Mouse (Mus musculus) limb, embryonic 14.5 days (tissue): Measurements from ENCODE around the gene Bpifb4. TPM values are rescaled to one million over a fixed set of nuclear protein-coding genes. Genes with fewer than 3 reads are reported as not detected.

Experiments
- ATAC-seq: fragments of 200-750 bp; cut with Nextera tagmentation; 2 replicates; pipeline ENCODE4 v1.8.0; 2017; ENCODE audit warnings: low read depth, moderate number of reproducible peaks, moderate TSS enrichment; ENCODE audit not compliant: low FRiP score
- DNase-seq: peaks from one replicate; pipeline ENCODE4 v3.0.0-alpha.2; 2015; ENCODE audit warnings: low spot score
- H3K27ac ChIP-seq: fragments of 300-500 bp; sonication (generic); replicated peaks from 2 replicates; pipeline ENCODE4 v1.5.1; 2014; ENCODE audit warnings: low read depth, mild to moderate bottlenecking, low read length, moderate library complexity, mixed read lengths
- H3K27me3 ChIP-seq: fragments of 300-500 bp; sonication (generic); 2 replicates; pipeline ENCODE4 v1.6.1; 2014; ENCODE audit warnings: low read length, mixed read lengths; ENCODE audit not compliant: control insufficient read depth, insufficient read depth
- H3K36me3 ChIP-seq: fragments of 300-500 bp; sonication (generic); 2 replicates; pipeline ENCODE4 v1.6.1; 2014; ENCODE audit warnings: mild to moderate bottlenecking, low read length, moderate library complexity, mixed read lengths; ENCODE audit not compliant: control insufficient read depth, insufficient read depth
- H3K4me1 ChIP-seq: fragments of 300-500 bp; sonication (generic); 2 replicates; pipeline ENCODE4 v1.6.1; 2014; ENCODE audit warnings: antibody characterized with exemption, low read length, mixed read lengths; ENCODE audit not compliant: control insufficient read depth, insufficient read depth
- H3K4me2 ChIP-seq: fragments of 300-500 bp; sonication (generic); replicated peaks from 2 replicates; pipeline ENCODE4 v1.6.1; 2014; ENCODE audit warnings: low read depth, mild to moderate bottlenecking, low read length, moderate library complexity; ENCODE audit not compliant: severe bottlenecking
- H3K4me3 ChIP-seq: fragments of 300-500 bp; sonication (generic); replicated peaks from 2 replicates; pipeline ENCODE4 v1.5.1; 2014; ENCODE audit warnings: low read length
- H3K9ac ChIP-seq: fragments of 300-500 bp; sonication (generic); 2 replicates; pipeline ENCODE4 v1.6.1; 2014; ENCODE audit warnings: mild to moderate bottlenecking, low read depth, low read length, moderate library complexity; ENCODE audit not compliant: severe bottlenecking
- H3K9me3 ChIP-seq: fragments of 300-500 bp; sonication (generic); 2 replicates; pipeline ENCODE4 v1.6.1; 2016; ENCODE audit warnings: low read length; ENCODE audit not compliant: control insufficient read depth
- POLR2A ChIP-seq: fragments of 200-500 bp; IDR thresholded peaks from 2 replicates; pipeline ENCODE4 v1.8.0; 2012; ENCODE audit warnings: inconsistent platforms, mild to moderate bottlenecking, moderate library complexity, borderline replicate concordance; ENCODE audit not compliant: insufficient read depth, insufficient read length; ENCODE audit errors: extremely low read depth
- WGBS: fragments of 180-500 bp; shearing (Covaris S2); extraction: QIAGEN DNeasy Blood & Tissue Kit; methylation state at CpG from one replicate; pipeline ENCODE4 v1.1.7; 2014; 5-methylcytosine and 5-hydroxymethylcytosine counted together
- polyA plus RNA-seq, 2 experiments: library from polyadenylated mRNA; depleted of rRNA in 1 of 2; stranded (reverse) in 1 of 2; unstranded in 1 of 2; fragments of >200 nt; fragmentation: Nextera tagmentation in 1 of 2; extraction: Ambion mirVana in 1 of 2; gene quantifications; 2 replicates each; pipeline versions ENCODE4 v1.2.1 to v1.2.3; 2012 to 2014

Gene Bpifb4
- polyA plus RNA-seq, 2 experiments = not detected

GRCm38 (mm10) chr2:154005094-154005493 lies 67.1 kb downstream of the Bpifb4 start:
- Histone ChIP-seq H3K27ac (no peak overlapping the region), H3K4me3 (no peak overlapping the region), H3K36me3 (no peaks in the 10 kb centered on the region), H3K27me3 (no peaks in the 10 kb centered on the region), H3K9me3 (no peaks in the 10 kb centered on the region), H3K4me2 (no peak overlapping the region), H3K9ac (no peak overlapping the region), H3K4me1 (no peaks in the 10 kb centered on the region)
- 83% methylated on average over 1 of the region's 1 CpGs for WGBS
- ATAC-seq = no peak
- TF ChIP-seq POLR2A = no peak
- no peak for DNase-seq

DNA sequence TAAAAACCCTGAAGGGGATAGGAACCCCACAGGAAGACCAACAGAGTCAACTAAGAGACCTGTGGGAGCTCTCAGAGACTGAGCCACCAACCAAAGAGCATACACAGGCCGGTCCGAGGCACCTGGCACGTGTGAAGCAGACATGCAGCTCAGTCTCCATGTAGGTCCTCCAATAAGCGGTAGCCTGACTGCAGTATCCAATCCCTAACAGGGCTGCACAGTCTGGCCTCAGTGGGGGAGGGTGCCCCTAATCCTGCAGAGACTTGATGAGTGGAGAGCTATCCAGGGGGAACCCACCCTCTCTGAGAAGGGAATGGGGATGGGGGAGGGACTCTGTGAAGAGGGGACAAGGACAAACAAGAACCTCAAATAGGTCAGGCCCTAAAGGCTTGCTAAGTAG lies 67.7 kb downstream of the Bpifb4 start:
- DNase-seq (no peak), ATAC-seq (no peak)
- TF ChIP-seq POLR2A = no peak
- WGBS = 73% methylated on average over 4 of the region's 4 CpGs
- H3K27ac ChIP-seq = no peak overlapping the region
- no peaks in the 10 kb centered on the region for H3K9me3 ChIP-seq
- no peaks in the 10 kb centered on the region for H3K27me3 ChIP-seq
- no peaks in the 10 kb centered on the region for H3K4me1 ChIP-seq
- H3K4me2 ChIP-seq = no peak overlapping the region
- H3K36me3 ChIP-seq = no peaks in the 10 kb centered on the region
- no peak overlapping the region for H3K4me3 ChIP-seq
- H3K9ac ChIP-seq = no peak overlapping the region

GRCm38 (mm10) chr2:154006331-154006730 lies 68.3 kb downstream of the Bpifb4 start:
- H3K36me3 ChIP-seq = no peaks in the 10 kb centered on the region
- no peak overlapping the region for H3K4me3 ChIP-seq
- no peak overlapping the region for H3K9ac ChIP-seq
- no peaks in the 10 kb centered on the region for H3K27me3 ChIP-seq
- no peaks in the 10 kb centered on the region for H3K9me3 ChIP-seq
- ATAC-seq (no peak), DNase-seq (no peak)
- TF ChIP-seq POLR2A = no peak
- WGBS = 88% methylated on average over 2 of the region's 2 CpGs
- H3K27ac ChIP-seq = no peak overlapping the region
- no peaks in the 10 kb centered on the region for H3K4me1 ChIP-seq
- H3K4me2 ChIP-seq = no peak overlapping the region

DNA sequence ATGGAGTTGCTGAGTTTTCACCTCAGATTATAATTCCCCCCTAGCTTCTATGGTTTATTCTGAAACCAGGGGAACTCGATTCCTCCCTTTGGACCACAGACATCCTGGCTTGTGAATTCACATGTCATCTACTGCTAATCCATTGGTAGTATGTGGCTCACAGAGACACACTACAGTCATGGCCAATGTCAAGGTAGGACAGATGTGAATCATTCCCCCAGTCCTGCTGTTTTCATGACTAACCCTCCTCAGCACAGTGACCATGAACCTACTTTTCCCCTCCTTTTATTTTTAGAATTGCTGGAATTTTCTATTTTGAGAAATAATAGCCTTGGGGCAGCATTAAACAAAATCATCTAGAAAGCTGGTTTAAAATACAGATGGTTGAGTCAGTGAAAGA lies 69.4 kb downstream of the Bpifb4 start:
- no peaks in the 10 kb centered on the region for H3K36me3 ChIP-seq
- H3K4me2 ChIP-seq = no peak overlapping the region
- WGBS = 88% methylated on average over 1 of the region's 1 CpGs
- H3K27me3 ChIP-seq = no peaks in the 10 kb centered on the region
- no peak overlapping the region for H3K9ac ChIP-seq
- no peak overlapping the region for H3K4me3 ChIP-seq
- H3K9me3 ChIP-seq = no peaks in the 10 kb centered on the region
- no peaks in the 10 kb centered on the region for H3K4me1 ChIP-seq
- no peak for ATAC-seq
- DNase-seq = no peak
- TF ChIP-seq POLR2A = no peak
- no peak overlapping the region for H3K27ac ChIP-seq

GRCm38 (mm10) chr2:154007965-154008364 lies 70.0 kb downstream of the Bpifb4 start, which contains the start of gene Bpifa2:
TSS of gene Bpifa2 (plus strand) at chr2:154008265.
- Histone ChIP-seq H3K4me3 (no peak within 1 kb of the TSS), H3K27me3 (no peaks in the 10 kb centered on the region), H3K36me3 (no peaks in the 10 kb centered on the region), H3K4me2 (no peak within 1 kb of the TSS), H3K9me3 (no peaks in the 10 kb centered on the region), H3K4me1 (no peaks in the 10 kb centered on the region), H3K9ac (no peak within 1 kb of the TSS), H3K27ac (no peak within 1 kb of the TSS)
- TF ChIP-seq POLR2A = no peak
- ATAC-seq = no peak
- DNase-seq = no peak
- 76% methylated on average over 3 of the region's 3 CpGs for WGBS

Other genes starting within 250 kb of the Bpifb4 start
- gene Dnmt3c, start 241.6 kb upstream of the Bpifb4 start, polyA plus RNA-seq (2012; rRNA removed) = 0.06 and 0.10 TPM in 2 replicates
- gene Dnmt3c, start 241.6 kb upstream of the Bpifb4 start, polyA plus RNA-seq (2014; fragmentation: Nextera tagmentation; extraction: Ambion mirVana) = 0.08 and 0.10 TPM in 2 replicates
- 30.2 and 36.1 TPM in 2 replicates for gene Mapre1, start 196.9 kb upstream of the Bpifb4 start, polyA plus RNA-seq (2012; rRNA removed)
- 194 and 203 TPM in 2 replicates for gene Mapre1, start 196.9 kb upstream of the Bpifb4 start, polyA plus RNA-seq (2014; fragmentation: Nextera tagmentation; extraction: Ambion mirVana)
- gene Efcab8, start 158.3 kb upstream of the Bpifb4 start, polyA plus RNA-seq (2012; rRNA removed) = 0.11 and 0.19 TPM in 2 replicates
- gene Efcab8, start 158.3 kb upstream of the Bpifb4 start, polyA plus RNA-seq (2014; fragmentation: Nextera tagmentation; extraction: Ambion mirVana) = 0.06 TPM in 1 of 2 replicates, not detected in the other
- gene Sun5, start 67.1 kb upstream of the Bpifb4 start, polyA plus RNA-seq (2012; rRNA removed) = not detected in 2 replicates
- gene Sun5, start 67.1 kb upstream of the Bpifb4 start, polyA plus RNA-seq (2014; fragmentation: Nextera tagmentation; extraction: Ambion mirVana) = not detected in 2 replicates
- gene Bpifb2, start 63.2 kb upstream of the Bpifb4 start, polyA plus RNA-seq (2012; rRNA removed) = 0.09 and 0.20 TPM in 2 replicates
- not detected in 2 replicates for gene Bpifb2, start 63.2 kb upstream of the Bpifb4 start, polyA plus RNA-seq (2014; fragmentation: Nextera tagmentation; extraction: Ambion mirVana)
- 0.12 TPM in 1 of 2 replicates, not detected in the other for gene Bpifb6, start 37.8 kb upstream of the Bpifb4 start, polyA plus RNA-seq (2012; rRNA removed)
- gene Bpifb6, start 37.8 kb upstream of the Bpifb4 start, polyA plus RNA-seq (2014; fragmentation: Nextera tagmentation; extraction: Ambion mirVana) = not detected in 2 replicates
- gene Bpifb3, start 20.0 kb upstream of the Bpifb4 start, polyA plus RNA-seq (2012; rRNA removed) = not detected in 2 replicates
- not detected in 2 replicates for gene Bpifb3, start 20.0 kb upstream of the Bpifb4 start, polyA plus RNA-seq (2014; fragmentation: Nextera tagmentation; extraction: Ambion mirVana)
- gene Bpifa6, start 36.7 kb downstream of the Bpifb4 start, polyA plus RNA-seq (2012; rRNA removed) = not detected in 2 replicates
- gene Bpifa6, start 36.7 kb downstream of the Bpifb4 start, polyA plus RNA-seq (2014; fragmentation: Nextera tagmentation; extraction: Ambion mirVana) = not detected in 2 replicates
- not detected in 2 replicates for gene Bpifa2, start 70.1 kb downstream of the Bpifb4 start, polyA plus RNA-seq (2012; rRNA removed)
- not detected in 2 replicates for gene Bpifa2, start 70.1 kb downstream of the Bpifb4 start, polyA plus RNA-seq (2014; fragmentation: Nextera tagmentation; extraction: Ambion mirVana)
- not detected in 2 replicates for gene Bpifa3, start 192.1 kb downstream of the Bpifb4 start, polyA plus RNA-seq (2012; rRNA removed)
- not detected in 2 replicates for gene Bpifa3, start 192.1 kb downstream of the Bpifb4 start, polyA plus RNA-seq (2014; fragmentation: Nextera tagmentation; extraction: Ambion mirVana)
- 0.09 TPM in 1 of 2 replicates, not detected in the other for gene Bpifa1, start 204.7 kb downstream of the Bpifb4 start, polyA plus RNA-seq (2012; rRNA removed)
- gene Bpifa1, start 204.7 kb downstream of the Bpifb4 start, polyA plus RNA-seq (2014; fragmentation: Nextera tagmentation; extraction: Ambion mirVana) = not detected in 2 replicates
- not detected in 2 replicates for gene Bpifa5, start 224.4 kb downstream of the Bpifb4 start, polyA plus RNA-seq (2012; rRNA removed)
- not detected in 2 replicates for gene Bpifa5, start 224.4 kb downstream of the Bpifb4 start, polyA plus RNA-seq (2014; fragmentation: Nextera tagmentation; extraction: Ambion mirVana)